Mouse (Mus musculus) liver, embryonic 14.5 days (tissue): ENCODE measurements around the gene Ror2. TPM values are rescaled to one million over a fixed set of nuclear protein-coding genes. Genes with fewer than 3 reads are reported as not detected.

ENCODE experiments used
- ATAC-seq: fragments of 200-750 bp; cut with Nextera tagmentation; 2 replicates; pipeline ENCODE4 v1.8.0; 2017; ENCODE audit warnings: moderate number of reproducible peaks, mild to moderate bottlenecking, moderate library complexity; ENCODE audit not compliant: insufficient read depth
- DNase-seq, 3 experiments: peaks; one replicate each; pipeline ENCODE4 v3.0.0-alpha.2; 2012 to 2013; ENCODE audit warnings: low read depth in 3 of 3, low spot score in 3 of 3
- H3K27ac ChIP-seq: fragments of 300-500 bp; sonication (generic); 2 replicates; pipeline ENCODE4 v1.5.1; 2014; ENCODE audit warnings: moderate library complexity, mild to moderate bottlenecking, control low read depth, inconsistent platforms
- H3K27me3 ChIP-seq: fragments of 300-500 bp; sonication (generic); 2 replicates; pipeline ENCODE4 v1.6.1; 2014; ENCODE audit warnings: mild to moderate bottlenecking, low read length, moderate library complexity; ENCODE audit not compliant: control insufficient read depth, insufficient read depth
- H3K36me3 ChIP-seq: fragments of 300-500 bp; sonication (generic); replicated peaks from 2 replicates; pipeline ENCODE4 v1.6.1; 2014; ENCODE audit warnings: low read depth; ENCODE audit not compliant: control insufficient read depth, insufficient read depth
- H3K4me1 ChIP-seq, 2 experiments: fragments of 200-500 bp in 1 of 2; fragments of 300-500 bp in 1 of 2; sonication (generic) in 1 of 2; replicated peaks; 2 replicates each; pipeline ENCODE4 v1.6.1; 2012 to 2014; ENCODE audit warnings: antibody characterized with exemption in 1 of 2, inconsistent platforms in 1 of 2, low read length in 1 of 2; ENCODE audit not compliant: control insufficient read depth in 2 of 2, insufficient read depth in 2 of 2
- H3K4me2 ChIP-seq: fragments of 300-500 bp; sonication (generic); 2 replicates; pipeline ENCODE4 v1.6.1; 2014; ENCODE audit warnings: low read depth, mild to moderate bottlenecking, control low read depth, moderate library complexity
- H3K4me3 ChIP-seq, 2 experiments: fragments of 200-500 bp in 1 of 2; fragments of 300-500 bp in 1 of 2; sonication (generic) in 1 of 2; 2 replicates each; pipeline ENCODE4 v1.5.1; 2012 to 2014; ENCODE audit warnings: low read depth in 2 of 2, low read length in 2 of 2, mild to moderate bottlenecking in 2 of 2, control low read depth in 1 of 2, inconsistent platforms in 1 of 2, moderate library complexity in 1 of 2; ENCODE audit not compliant: insufficient read depth in 1 of 2
- H3K9ac ChIP-seq: fragments of 300-500 bp; sonication (generic); replicated peaks from 2 replicates; pipeline ENCODE4 v1.6.1; 2014; ENCODE audit warnings: mild to moderate bottlenecking, control low read depth, moderate library complexity
- H3K9me3 ChIP-seq: fragments of 300-500 bp; sonication (generic); 2 replicates; pipeline ENCODE4 v1.6.1; 2016; ENCODE audit warnings: low read length, mixed read lengths; ENCODE audit not compliant: control insufficient read depth
- CTCF ChIP-seq: IDR thresholded peaks from 2 replicates; pipeline ENCODE4 v1.5.1; 2016; ENCODE audit warnings: antibody characterized with exemption, low read depth, control low read depth
- EP300 ChIP-seq: IDR thresholded peaks from 2 replicates; pipeline ENCODE4 v1.6.1; 2016; ENCODE audit warnings: antibody characterized with exemption, low read depth
- WGBS: fragments of 180-500 bp; shearing (Covaris S2); extraction: QIAGEN DNeasy Blood & Tissue Kit; methylation state at CpG from one replicate; pipeline ENCODE4 v1.1.7; 2014; ENCODE audit not compliant: insufficient replicate concordance; 5-methylcytosine and 5-hydroxymethylcytosine counted together
- polyA plus RNA-seq, 2 experiments: library from polyadenylated mRNA; depleted of rRNA in 1 of 2; stranded (reverse) in 1 of 2; unstranded in 1 of 2; fragments of >200 nt; fragmentation: Nextera tagmentation in 1 of 2; extraction: Ambion mirVana in 1 of 2; gene quantifications; 2 replicates each; pipeline versions ENCODE4 v1.2.1 to v1.2.3; 2012 to 2014

The Ror2 gene
- polyA plus RNA-seq, 2 experiments = 0.03 to 0.19 TPM

DNA sequence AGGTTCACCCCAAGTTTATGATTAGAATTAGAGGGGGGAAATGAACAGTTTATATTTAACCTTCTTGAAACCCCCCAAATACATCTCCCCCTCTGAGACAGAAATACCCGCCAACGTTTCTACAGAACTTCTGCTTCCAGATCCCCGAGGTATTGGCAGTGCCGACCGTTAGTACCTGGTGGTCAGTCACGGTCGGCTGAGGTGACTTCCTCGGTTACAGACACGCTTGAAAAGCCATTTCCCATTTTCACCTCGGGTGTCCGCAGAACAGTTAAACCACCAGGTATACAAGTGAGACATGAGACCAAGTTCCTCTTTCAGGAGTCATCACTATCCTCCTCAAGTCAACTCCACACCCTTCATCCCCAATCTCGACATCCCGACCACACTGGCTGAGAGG lies 179.2 kb downstream of the Ror2 start:
- no peak overlapping the region for H3K27ac ChIP-seq

DNA sequence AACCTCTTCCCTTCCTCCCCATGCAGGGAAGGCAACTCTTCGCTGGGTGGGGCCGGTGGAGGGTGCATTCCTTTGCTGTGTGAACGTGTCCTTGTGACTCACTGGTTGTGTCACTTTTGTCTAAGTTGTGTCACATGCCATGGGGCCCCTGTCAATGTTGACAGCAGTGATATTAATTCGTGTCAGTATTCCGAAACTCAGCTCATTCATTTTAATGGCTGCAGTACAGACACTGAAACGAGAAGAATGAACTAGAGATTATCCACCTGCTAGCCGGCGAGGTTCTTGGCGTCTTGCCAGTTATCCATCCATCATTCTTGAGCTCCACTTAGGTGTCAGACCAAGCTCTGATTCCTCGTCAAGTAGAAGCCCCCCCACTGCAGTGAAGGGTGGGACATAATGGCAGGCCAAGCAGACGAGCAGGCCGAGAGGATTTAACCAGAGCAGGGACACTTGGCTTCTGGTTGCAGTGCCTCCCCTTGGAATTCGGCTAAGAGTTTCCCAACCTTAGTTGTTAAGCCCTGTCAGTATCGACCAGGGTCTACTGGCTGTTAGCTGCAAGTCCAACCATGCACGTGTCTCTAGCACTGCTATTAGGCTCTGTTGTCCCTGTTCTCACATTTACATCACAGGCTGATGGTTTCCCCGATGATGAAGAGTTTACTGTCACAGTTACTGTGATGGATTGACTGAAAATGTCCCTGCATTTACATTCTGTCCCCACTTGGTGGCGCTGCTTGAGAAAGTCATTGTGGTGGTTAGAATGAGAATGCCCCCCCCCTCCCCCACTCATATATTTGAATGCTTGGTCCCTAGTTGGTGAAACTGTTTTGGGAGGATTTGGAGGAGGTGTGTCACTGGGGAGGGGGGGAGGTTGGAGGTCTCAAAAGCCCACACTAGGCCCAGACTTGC lies 185.9 kb downstream of the Ror2 start:
- WGBS = 50% methylated on average over 17 of the region's 17 CpGs
- no peak overlapping the region for H3K4me3 ChIP-seq
- no peaks in the 10 kb centered on the region for H3K27me3 ChIP-seq
- ATAC-seq (no peak), DNase-seq (no peak)
- H3K4me1 ChIP-seq = no peaks in the 10 kb centered on the region; a peak in 1 of 4 replicates
- no peak overlapping the region for H3K27ac ChIP-seq
- no peak overlapping the region for H3K4me2 ChIP-seq
- H3K9me3 ChIP-seq = no peaks in the 10 kb centered on the region
- TF ChIP-seq CTCF = peak; percentile 45
- no peak for TF ChIP-seq EP300
- H3K36me3 ChIP-seq = no peaks in the 10 kb centered on the region
- H3K9ac ChIP-seq = no peak overlapping the region

More for the DNA sequence above, 179.2 kb downstream of the Ror2 start:
- TF ChIP-seq EP300 (no peak), CTCF (no peak)
- 38% methylated on average over 13 of the region's 13 CpGs for WGBS
- H3K27me3 ChIP-seq = no peaks in the 10 kb centered on the region
- H3K4me2 ChIP-seq = no peak overlapping the region
- ATAC-seq = no peak
- H3K4me3 ChIP-seq = no peak overlapping the region
- no peak for DNase-seq
- no peak overlapping the region for H3K9ac ChIP-seq
- no peaks in the 10 kb centered on the region for H3K9me3 ChIP-seq
- no peaks in the 10 kb centered on the region; a peak in 1 of 4 replicates for H3K4me1 ChIP-seq
- no peaks in the 10 kb centered on the region for H3K36me3 ChIP-seq

DNA sequence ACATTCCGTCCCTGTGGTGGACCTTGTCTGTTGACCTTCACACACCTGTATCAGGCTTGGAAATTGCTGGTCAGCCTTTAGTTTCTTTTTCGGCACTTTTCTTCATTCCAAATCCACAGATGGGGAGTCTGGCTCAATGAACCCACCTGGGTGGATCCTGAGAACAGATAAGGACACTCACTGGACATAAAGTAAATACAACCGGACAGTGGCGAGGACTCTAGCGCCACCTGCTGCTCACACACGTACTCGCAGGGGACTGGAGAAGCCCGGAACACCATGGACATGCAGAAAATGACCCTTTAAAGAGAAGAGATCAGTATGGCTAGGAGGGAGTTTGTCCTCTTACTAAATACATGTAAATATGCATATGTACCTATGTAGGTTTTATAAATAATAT lies 189.3 kb downstream of the Ror2 start:
- H3K36me3 ChIP-seq = no peaks in the 10 kb centered on the region
- no peak overlapping the region for H3K9ac ChIP-seq
- DNase-seq = no peak
- TF ChIP-seq CTCF (peak; percentile 88), EP300 (no peak)
- no peak for ATAC-seq
- no peaks in the 10 kb centered on the region for H3K9me3 ChIP-seq
- no peak overlapping the region for H3K27ac ChIP-seq
- no peak overlapping the region for H3K4me2 ChIP-seq
- no peak overlapping the region for H3K4me3 ChIP-seq
- no peaks in the 10 kb centered on the region for H3K4me1 ChIP-seq
- H3K27me3 ChIP-seq = no peaks in the 10 kb centered on the region
- WGBS = 18% methylated on average over 8 of the region's 8 CpGs

- ATAC-seq (no peak), DNase-seq (no peak)
- TF ChIP-seq EP300 (no peak), CTCF (no peak)
- H3K27me3 ChIP-seq = no peaks in the 10 kb centered on the region
- H3K4me3 ChIP-seq = no peak overlapping the region
- H3K36me3 ChIP-seq = no peaks in the 10 kb centered on the region
- WGBS = 72% methylated on average over 17 of the region's 17 CpGs
- H3K27ac ChIP-seq = no peak overlapping the region
- no peak overlapping the region for H3K4me2 ChIP-seq
- no peaks in the 10 kb centered on the region for H3K4me1 ChIP-seq
- no peaks in the 10 kb centered on the region for H3K9me3 ChIP-seq
- H3K9ac ChIP-seq = no peak overlapping the region
Observed at GRCm38 (mm10) chr13:53095222-53095621, 190.7 kb downstream of the Ror2 start.

DNA sequence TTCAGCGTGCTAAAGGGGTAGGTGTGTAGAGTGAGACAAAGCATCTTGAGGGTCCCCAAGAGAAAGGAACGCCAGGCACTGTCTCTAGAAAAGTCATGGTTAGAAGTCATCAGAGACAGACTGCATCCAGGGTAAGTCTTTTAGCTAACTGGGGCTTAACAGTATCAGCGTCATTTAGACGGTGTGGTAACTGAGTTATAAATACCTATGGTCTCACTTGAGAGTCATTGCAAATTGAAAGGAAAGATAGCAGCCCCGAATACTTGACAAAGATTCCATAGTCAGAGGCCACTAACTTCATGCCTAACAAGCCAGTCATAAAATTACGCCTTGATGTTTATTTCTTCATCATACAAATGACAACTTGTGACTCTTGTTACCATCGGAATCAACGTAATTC lies 191.3 kb downstream of the Ror2 start:
- Histone ChIP-seq H3K27me3 (no peaks in the 10 kb centered on the region), H3K4me1 (no peaks in the 10 kb centered on the region)
- TF ChIP-seq CTCF = no peak
- no peak for TF ChIP-seq EP300

More for the DNA sequence above, 191.3 kb downstream of the Ror2 start:
- no peak for ATAC-seq
- WGBS = 70% methylated on average over 8 of the region's 8 CpGs
- H3K9me3 ChIP-seq = no peaks in the 10 kb centered on the region
- no peak overlapping the region for H3K4me2 ChIP-seq
- H3K4me3 ChIP-seq = no peak overlapping the region
- no peak for DNase-seq
- no peak overlapping the region for H3K27ac ChIP-seq
- H3K9ac ChIP-seq = no peak overlapping the region
- H3K36me3 ChIP-seq = no peaks in the 10 kb centered on the region
